Mouse (Mus musculus) olfactory bulb, adult 2 months (tissue): Measurements from ENCODE around the gene Ttc14. TPM values are rescaled to one million over a fixed set of nuclear protein-coding genes. Genes with fewer than 3 reads are reported as not detected.

Experiments used
- H3K27ac ChIP-seq: fragments of 200-500 bp; 2 replicates; pipeline ENCODE4 v1.5.1; 2012; ENCODE audit warnings: low read depth, low read length; ENCODE audit not compliant: insufficient read depth
- H3K4me1 ChIP-seq: fragments of 200-500 bp; 2 replicates; pipeline ENCODE4 v1.6.1; 2012; ENCODE audit warnings: low read length; ENCODE audit not compliant: control insufficient read depth, insufficient read depth
- H3K4me3 ChIP-seq: fragments of 200-500 bp; 2 replicates; pipeline ENCODE4 v1.5.1; 2012; ENCODE audit warnings: mild to moderate bottlenecking, low read depth, low read length, moderate library complexity; ENCODE audit not compliant: insufficient read depth
- CTCF ChIP-seq: fragments of 200-500 bp; IDR thresholded peaks from 2 replicates; pipeline ENCODE4 v1.5.1; 2012; ENCODE audit warnings: low read depth, mild to moderate bottlenecking, low read length, moderate library complexity; ENCODE audit not compliant: insufficient read depth
- POLR2A ChIP-seq: fragments of 200-500 bp; IDR thresholded peaks from 2 replicates; pipeline ENCODE4 v1.6.1; 2012; ENCODE audit warnings: mild to moderate bottlenecking, low read depth, low read length, moderate library complexity; ENCODE audit not compliant: insufficient read depth
- WGBS: fragments of 180-500 bp; shearing (Covaris S2); methylation state at CpG from one replicate; pipeline ENCODE4 v1.1.7; 2018; 5-methylcytosine and 5-hydroxymethylcytosine counted together
- polyA plus RNA-seq: library from polyadenylated mRNA; stranded (reverse); fragments of >200 nt; gene quantifications from 2 replicates; pipeline ENCODE4 v1.2.4, GENCODE M21; 2012; ENCODE audit warnings: low replicate concordance; ENCODE audit not compliant: missing spikeins, insufficient read depth, insufficient read length

The Ttc14 gene
- polyA plus RNA-seq, 1 experiment = 31.3 TPM

GRCm38 (mm10) chr3:33846639-33847038, 47.0 kb downstream of the Ttc14 start:
- WGBS = 90% methylated on average over 6 of the region's 6 CpGs
- Histone ChIP-seq H3K4me3 (no peak overlapping the region), H3K27ac (no peak overlapping the region), H3K4me1 (peaks cover 4% of the 10 kb centered on the region; the same call in 1 of the 2 replicates)
- TF ChIP-seq POLR2A (no peak), CTCF (no peak)

DNA sequence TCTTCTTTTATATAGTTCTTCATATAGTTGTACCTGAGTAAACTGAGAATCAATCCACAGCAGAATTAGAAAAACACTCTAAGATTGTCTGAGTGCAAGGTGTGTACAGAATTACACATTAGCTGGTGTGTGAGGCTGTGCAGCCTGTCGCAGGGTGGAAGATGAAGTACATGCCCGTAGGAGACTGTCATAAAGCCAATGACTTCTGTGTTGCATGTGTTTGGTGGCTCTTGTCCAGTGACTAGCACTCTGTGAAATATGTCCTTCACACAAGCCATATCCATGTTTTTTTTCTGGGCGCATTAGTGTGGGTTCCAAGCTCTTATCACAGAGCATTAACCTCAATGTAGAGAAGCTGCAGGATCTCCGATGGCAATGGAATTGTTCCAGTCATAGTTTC, 51.2 kb downstream of the Ttc14 start:
- WGBS = 91% methylated on average over 4 of the region's 4 CpGs
- no peak overlapping the region for H3K27ac ChIP-seq
- H3K4me3 ChIP-seq = no peak overlapping the region
- H3K4me1 ChIP-seq = no peaks in the 10 kb centered on the region
- TF ChIP-seq POLR2A (no peak), CTCF (no peak)

DNA sequence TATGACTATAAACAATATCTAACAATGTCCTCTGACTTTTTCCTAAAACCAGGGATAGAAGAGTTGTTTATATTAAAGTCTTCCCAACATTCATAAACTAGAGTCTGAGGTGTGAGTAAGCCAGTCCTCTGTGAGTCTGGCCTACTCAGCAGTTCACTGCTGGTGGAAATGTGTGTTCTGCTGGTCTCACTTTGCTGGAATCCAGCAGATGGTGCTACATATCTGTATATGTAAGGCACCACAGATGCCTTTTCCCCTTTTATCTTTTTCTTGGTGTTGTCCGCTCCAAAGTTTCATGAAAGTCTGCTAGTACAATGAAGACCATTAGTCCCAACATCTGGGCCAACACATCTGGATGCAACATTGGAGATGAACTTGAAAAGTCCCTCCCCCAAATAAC, 53.4 kb downstream of the Ttc14 start:
- WGBS = 15% methylated on average over 1 of the region's 1 CpGs
- TF ChIP-seq CTCF (no peak), POLR2A (no peak)
- H3K4me1 ChIP-seq = no peaks in the 10 kb centered on the region
- H3K4me3 ChIP-seq = no peak overlapping the region
- H3K27ac ChIP-seq = no peak overlapping the region

- TF ChIP-seq POLR2A (no peak), CTCF (no peak)
- Histone ChIP-seq H3K4me3 (no peak overlapping the region), H3K27ac (no peak overlapping the region), H3K4me1 (no peaks in the 10 kb centered on the region)
- 96% methylated on average over 3 of the region's 3 CpGs for WGBS
Measured at GRCm38 (mm10) chr3:33858939-33859338, 59.3 kb downstream of the Ttc14 start.

- no peak overlapping the region for H3K27ac ChIP-seq
- no peak overlapping the region for H3K4me3 ChIP-seq
- H3K4me1 ChIP-seq = no peaks in the 10 kb centered on the region
- TF ChIP-seq CTCF = no peak
- no peak for TF ChIP-seq POLR2A
Measured at GRCm38 (mm10) chr3:33864000-33864540, 64.4 kb downstream of the Ttc14 start.

Other genes starting within 250 kb of the Ttc14 start
- gene Ccdc39, start 44.5 kb downstream of the Ttc14 start, polyA plus RNA-seq = not detected in 2 replicates
- not detected in 2 replicates for gene Fxr1, start 220.1 kb downstream of the Ttc14 start, polyA plus RNA-seq